Mouse (Mus musculus) heart, adult 2 months (tissue): ENCODE results near the gene Mrps27. TPM values are rescaled to one million over a fixed set of nuclear protein-coding genes. Genes with fewer than 3 reads are reported as not detected.

Experiments used
- DNase-seq, 2 experiments: peaks; one replicate each; pipeline ENCODE4 v3.0.0; 2021
- H3K27ac ChIP-seq: fragments of 200-600 bp; 2 replicates; pipeline ENCODE4 v1.8.1; 2022
- H3K27me3 ChIP-seq: fragments of 200-500 bp; 2 replicates; pipeline ENCODE4 v1.6.1; 2012; ENCODE audit warnings: mild to moderate bottlenecking, low read length, inconsistent platforms, mixed read lengths; ENCODE audit not compliant: control insufficient read depth, insufficient read depth
- H3K36me3 ChIP-seq: fragments of 200-500 bp; 2 replicates; pipeline ENCODE4 v1.6.1; 2012; ENCODE audit warnings: low read length, inconsistent platforms; ENCODE audit not compliant: control insufficient read depth, insufficient read depth
- H3K4me1 ChIP-seq: fragments of 200-500 bp; 2 replicates; pipeline ENCODE4 v1.6.1; 2011; ENCODE audit warnings: low read length; ENCODE audit not compliant: control insufficient read depth, insufficient read depth
- H3K4me3 ChIP-seq: fragments of 200-600 bp; 2 replicates; pipeline ENCODE4 v1.8.1; 2022
- H3K79me2 ChIP-seq: fragments of 200-500 bp; replicated peaks from 2 replicates; pipeline ENCODE4 v1.6.1; 2012; ENCODE audit warnings: mild to moderate bottlenecking, inconsistent platforms, low read length, moderate library complexity, mixed read lengths; ENCODE audit not compliant: control insufficient read depth, insufficient read depth
- H3K9ac ChIP-seq: fragments of 200-500 bp; 2 replicates; pipeline ENCODE4 v1.6.1; 2012; ENCODE audit warnings: low read depth, mild to moderate bottlenecking, control low read depth, inconsistent platforms, low read length, mixed read lengths
- CTCF ChIP-seq: fragments of 200-600 bp; IDR thresholded peaks from 2 replicates; pipeline ENCODE4 v1.8.1; 2022; ENCODE audit warnings: antibody characterized with exemption, mild to moderate bottlenecking, moderate library complexity
- EP300 ChIP-seq: fragments of 200-500 bp; IDR thresholded peaks from 2 replicates; pipeline ENCODE4 v1.6.1; 2011; ENCODE audit warnings: low read depth, low read length, control low read depth; ENCODE audit not compliant: insufficient read depth
- POLR2A ChIP-seq: fragments of 200-500 bp; IDR thresholded peaks from 2 replicates; pipeline ENCODE4 v1.6.1; 2011; ENCODE audit warnings: mild to moderate bottlenecking, low read depth, low read length, control low read depth; ENCODE audit not compliant: insufficient read depth
- WGBS: fragments of 180-500 bp; shearing (Covaris S2); methylation state at CpG from one replicate; pipeline ENCODE4 v1.1.7; 2018; 5-methylcytosine and 5-hydroxymethylcytosine counted together
- intact Hi-C: fragments of 180-260 bp; cut with DNase I; formaldehyde crosslinking; loops from one replicate; pipeline ENCODE4 v1.15.1; 2025
- polyA plus RNA-seq: library from polyadenylated mRNA; depleted of rRNA; stranded (reverse); fragments of >200 nt; gene quantifications from 2 replicates; pipeline ENCODE4 v1.2.3, GENCODE M21; 2012
- total RNA-seq, 2 experiments: library from RNA; stranded (reverse); gene quantifications; 2 replicates each; pipeline ENCODE4 v1.2.3; 2021

Gene Mrps27
- total and polyA plus RNA-seq, 3 experiments: 39.3 to 48.0 (median 40.8) TPM

GRCm38 (mm10) chr13:99394694-99395093 is 50.1 kb downstream of the Mrps27 start:
- Histone ChIP-seq H3K79me2 (no peaks in the 10 kb centered on the region), H3K27me3 (no peaks in the 10 kb centered on the region), H3K36me3 (no peaks in the 10 kb centered on the region; the same call in 1 of the 2 replicates), H3K4me1 (peaks cover 5% of the 10 kb centered on the region), H3K4me3 (no peak overlapping the region), H3K27ac (peak overlapping the region; percentile 64), H3K9ac (no peak overlapping the region)
- intact Hi-C loops: no loop called here
- WGBS: 49% methylated on average over 3 of the region's 3 CpGs
- DNase-seq: no peak
- TF ChIP-seq CTCF (peak; percentile 49), POLR2A (no peak), EP300 (peak; percentile 39; the same call in 1 of the 2 replicates)

- Histone ChIP-seq H3K36me3 (no peaks in the 10 kb centered on the region; the same call in 1 of the 2 replicates), H3K9ac (peak overlapping the region; percentile 44; the same call in 1 of the 2 replicates), H3K27ac (peak overlapping the region; percentile 68), H3K79me2 (no peaks in the 10 kb centered on the region), H3K4me3 (no peak overlapping the region), H3K4me1 (peaks cover 5% of the 10 kb centered on the region), H3K27me3 (no peaks in the 10 kb centered on the region)
- TF ChIP-seq CTCF: no peak
- no peak for TF ChIP-seq POLR2A
- TF ChIP-seq EP300: no peak
- 61% methylated on average over 12 of the region's 12 CpGs for WGBS
- DNase-seq: no peak
- intact Hi-C loops: no loop called here
These were observed 50.9 kb downstream of the Mrps27 start for GRCm38 (mm10) chr13:99395531-99395930.

GRCm38 (mm10) chr13:99397228-99397627 is 52.6 kb downstream of the Mrps27 start:
- no peak for TF ChIP-seq EP300
- no peak for TF ChIP-seq POLR2A
- no peak for TF ChIP-seq CTCF
- intact Hi-C loops: no loop called here
- H3K79me2 ChIP-seq: no peaks in the 10 kb centered on the region
- H3K36me3 ChIP-seq: no peaks in the 10 kb centered on the region; the same call in 1 of the 2 replicates
- H3K4me3 ChIP-seq: no peak overlapping the region
- H3K4me1 ChIP-seq: peaks cover 5% of the 10 kb centered on the region
- 73% methylated on average over 7 of the region's 7 CpGs for WGBS
- H3K27ac ChIP-seq: no peak overlapping the region
- H3K9ac ChIP-seq: no peak overlapping the region
- H3K27me3 ChIP-seq: no peaks in the 10 kb centered on the region
- DNase-seq: no peak

GRCm38 (mm10) chr13:99398149-99398701 is 53.6 kb downstream of the Mrps27 start:
- H3K9ac ChIP-seq: no peak overlapping the region
- WGBS: 80% methylated on average over 12 of the region's 12 CpGs
- H3K79me2 ChIP-seq: no peaks in the 10 kb centered on the region
- peaks cover 5% of the 10 kb centered on the region for H3K4me1 ChIP-seq
- peak; percentile 52 to 63 for DNase-seq
- no peaks in the 10 kb centered on the region; the same call in 1 of the 2 replicates for H3K36me3 ChIP-seq
- H3K4me3 ChIP-seq: no peak overlapping the region
- H3K27ac ChIP-seq: peak overlapping the region; percentile 17
- H3K27me3 ChIP-seq: no peaks in the 10 kb centered on the region
- intact Hi-C loops: no loop called here
- TF ChIP-seq CTCF: no peak
- no peak for TF ChIP-seq POLR2A
- TF ChIP-seq EP300: no peak

- 77% methylated on average over 4 of the region's 4 CpGs for WGBS
- peaks cover 5% of the 10 kb centered on the region for H3K4me1 ChIP-seq
- intact Hi-C loops: no loop called here
- H3K27me3 ChIP-seq: no peaks in the 10 kb centered on the region
- no peak overlapping the region for H3K27ac ChIP-seq
- no peak for DNase-seq
- H3K9ac ChIP-seq: no peak overlapping the region
- no peaks in the 10 kb centered on the region; the same call in 1 of the 2 replicates for H3K36me3 ChIP-seq
- no peak overlapping the region for H3K4me3 ChIP-seq
- TF ChIP-seq EP300 (no peak), CTCF (no peak), POLR2A (no peak)
- H3K79me2 ChIP-seq: no peaks in the 10 kb centered on the region
These were observed 54.8 kb downstream of the Mrps27 start for GRCm38 (mm10) chr13:99399373-99399772.

- H3K4me1 ChIP-seq: peaks cover 9% of the 10 kb centered on the region
- H3K79me2 ChIP-seq: no peaks in the 10 kb centered on the region
- TF ChIP-seq EP300 (no peak), POLR2A (no peak), CTCF (no peak)
- no peaks in the 10 kb centered on the region for H3K36me3 ChIP-seq
- no peak overlapping the region for H3K9ac ChIP-seq
- no peak overlapping the region for H3K4me3 ChIP-seq
- 58% methylated on average over 2 of the region's 2 CpGs for WGBS
- H3K27ac ChIP-seq: no peak overlapping the region
- H3K27me3 ChIP-seq: no peaks in the 10 kb centered on the region
- intact Hi-C loops: no loop called here
- no peak for DNase-seq
These were observed 64.6 kb downstream of the Mrps27 start for GRCm38 (mm10) chr13:99409216-99409615.
